Mouse (Mus musculus): ENCODE data around the gene Mia3.
"Not testable (repeated sequence)": the region's sequence is repeated elsewhere in the genome, so short reads cannot be mapped to it uniquely, and the experiment has no call there.

The Mia3 gene

DNA sequence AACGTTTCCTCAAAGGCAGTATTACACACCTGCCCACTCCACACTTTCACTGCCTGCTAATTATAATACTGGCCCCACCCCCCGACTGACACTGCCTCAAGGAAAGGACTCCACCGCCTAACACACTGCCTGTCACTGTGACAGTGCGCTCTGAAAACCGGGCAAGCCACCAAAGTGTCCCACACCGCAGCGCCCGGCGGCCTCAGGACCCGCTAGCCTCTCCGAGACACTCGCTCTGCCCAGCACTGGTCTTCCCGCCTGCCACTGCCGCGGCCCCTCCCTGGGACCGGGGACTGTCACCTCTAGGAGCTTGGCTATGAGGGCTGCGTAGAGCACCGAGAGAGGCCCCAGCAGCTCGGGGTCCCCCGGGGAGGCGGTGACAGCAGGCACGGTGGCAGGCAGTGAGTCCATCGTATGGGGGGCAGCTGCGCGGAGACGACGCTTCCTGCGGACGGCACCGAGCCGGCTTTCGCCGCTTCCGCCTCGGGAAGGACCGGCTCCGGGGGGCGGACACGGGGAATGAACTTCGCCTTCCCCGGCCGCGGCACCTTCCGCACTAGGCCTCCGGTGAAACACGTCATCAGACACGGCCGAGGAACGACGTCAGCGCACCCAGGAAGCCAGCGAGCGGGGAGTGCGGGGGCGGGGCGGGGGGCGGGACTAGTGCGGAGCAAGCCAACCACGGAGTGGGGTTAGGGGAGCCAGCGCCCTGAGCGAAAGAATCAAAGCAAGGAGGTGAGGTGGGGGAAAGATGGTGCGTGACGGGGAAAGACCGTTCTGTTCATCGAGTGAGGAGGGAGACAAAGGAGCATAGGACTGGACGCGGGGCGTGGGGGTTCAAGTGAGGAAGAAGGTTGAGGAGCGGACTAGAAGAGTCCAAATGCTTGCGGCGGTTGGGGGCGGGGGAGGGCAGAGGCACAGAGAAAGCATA is 24.2 kb downstream of the Mia3 start:
- peak; percentile 93 for DNase-seq

- DNase-seq, result not testable (repeated sequence)
Observed at GRCm38 (mm10) chr1:183342902-183343301, 26.5 kb downstream of the Mia3 start.

DNA sequence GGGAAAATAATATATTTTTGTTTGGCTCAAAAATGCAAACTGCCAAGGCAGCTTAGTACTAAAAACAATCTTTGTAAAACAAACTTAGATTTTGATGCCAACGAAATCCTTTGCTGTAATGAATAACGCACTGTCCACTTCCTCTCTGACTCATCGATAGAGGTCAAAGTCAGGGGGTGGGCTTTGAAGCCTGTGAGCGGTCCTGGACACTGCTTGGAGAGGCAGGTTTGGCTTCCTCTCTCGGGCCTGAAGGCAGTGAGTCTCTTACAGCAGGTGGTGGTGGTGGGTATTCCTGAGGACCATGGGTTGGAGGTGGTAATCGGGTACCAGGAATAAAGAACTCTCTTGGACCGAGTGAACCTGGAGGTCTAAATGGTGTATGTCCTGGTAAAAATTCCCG is 42.2 kb downstream of the Mia3 start:
- DNase-seq, result no peak

GRCm38 (mm10) chr1:183324433-183324832 is 44.9 kb downstream of the Mia3 start:
- DNase-seq, result no peak

DNA sequence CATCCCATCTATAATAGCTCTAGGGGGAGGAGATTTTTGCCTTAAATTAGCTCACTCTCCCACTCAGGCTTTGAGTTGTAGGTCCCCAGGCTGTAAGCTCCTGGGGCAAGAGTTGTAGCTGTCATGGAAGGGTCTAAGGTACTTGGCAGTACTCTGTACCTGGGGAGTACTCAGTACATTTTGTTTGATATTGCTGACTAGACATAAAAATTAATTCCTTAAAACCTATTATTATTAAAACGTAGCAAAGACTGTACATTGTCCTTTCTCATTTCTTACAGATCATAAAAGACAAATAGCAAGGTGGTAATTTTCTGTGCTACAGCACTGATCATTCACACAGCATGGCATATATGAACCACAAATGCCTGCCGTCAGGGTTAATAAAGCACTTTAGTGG is 45.4 kb downstream of the Mia3 start:
- no peak for DNase-seq

- DNase-seq, result not testable (repeated sequence)
Observed at GRCm38 (mm10) chr1:183322496-183322895, 46.9 kb downstream of the Mia3 start.

- DNase-seq, result no peak
Observed at GRCm38 (mm10) chr1:183320708-183321107, 48.6 kb downstream of the Mia3 start.

GRCm38 (mm10) chr1:183315783-183316182 is 53.6 kb downstream of the Mia3 start:
- DNase-seq, result peak; percentile 54

GRCm38 (mm10) chr1:183312076-183312475 is 57.3 kb downstream of the Mia3 start:
- no peak for DNase-seq

DNA sequence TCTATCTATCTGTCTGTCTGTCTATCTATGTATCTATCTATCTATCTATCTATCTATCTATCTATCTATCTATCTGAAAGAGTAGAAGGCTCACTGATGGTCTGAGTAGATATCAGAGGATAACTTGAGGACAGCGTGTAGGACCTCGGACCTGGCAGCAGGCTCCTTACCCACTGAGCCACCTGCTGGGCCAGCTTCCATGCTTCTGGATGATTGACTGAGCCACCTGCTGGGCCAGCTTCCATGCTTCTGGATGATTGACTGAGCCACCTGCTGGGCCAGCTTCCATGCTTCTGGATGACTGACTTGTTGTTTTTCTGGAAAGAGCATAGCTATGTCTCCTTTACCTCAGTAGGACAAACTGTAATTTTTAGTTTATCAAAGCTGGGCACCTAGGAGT is 59.8 kb downstream of the Mia3 start:
- not testable (repeated sequence) for DNase-seq

DNA sequence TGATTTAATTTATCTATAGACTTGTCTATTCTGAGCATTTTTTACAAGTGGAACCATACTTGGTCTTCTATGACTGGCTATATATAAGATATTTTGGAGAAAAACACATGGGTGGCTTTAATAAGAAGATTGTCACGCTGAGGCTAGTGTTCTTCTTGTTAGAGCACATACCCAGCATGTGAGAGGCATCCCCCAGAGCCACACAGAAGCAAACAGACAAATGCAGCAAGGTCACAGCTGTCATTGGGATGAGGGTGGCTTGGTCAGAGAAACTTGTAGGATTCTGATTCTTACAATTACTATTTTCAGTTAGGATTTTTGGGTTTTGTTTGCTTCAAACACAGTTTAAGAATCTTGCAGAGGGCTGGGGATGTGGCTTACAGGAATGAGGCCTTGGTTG is 60.9 kb downstream of the Mia3 start:
- no peak for DNase-seq

- DNase-seq, result no peak
Observed at GRCm38 (mm10) chr1:183307555-183307954, 61.8 kb downstream of the Mia3 start.

GRCm38 (mm10) chr1:183299161-183299560 is 70.2 kb downstream of the Mia3 start:
- DNase-seq, result peak; percentile 86

GRCm38 (mm10) chr1:183297886-183298489 is 71.4 kb downstream of the Mia3 start:
- DNase-seq, result peak; percentile 37

GRCm38 (mm10) chr1:183297473-183297885 is 71.9 kb downstream of the Mia3 start:
- peak; percentile 72 for DNase-seq

GRCm38 (mm10) chr1:183296877-183297383 is 72.4 kb downstream of the Mia3 start, which contains the start of gene Brox:
Gene Brox, minus strand, starts transcription at chr1:183297269.
- peak; percentile 99 for DNase-seq

DNA sequence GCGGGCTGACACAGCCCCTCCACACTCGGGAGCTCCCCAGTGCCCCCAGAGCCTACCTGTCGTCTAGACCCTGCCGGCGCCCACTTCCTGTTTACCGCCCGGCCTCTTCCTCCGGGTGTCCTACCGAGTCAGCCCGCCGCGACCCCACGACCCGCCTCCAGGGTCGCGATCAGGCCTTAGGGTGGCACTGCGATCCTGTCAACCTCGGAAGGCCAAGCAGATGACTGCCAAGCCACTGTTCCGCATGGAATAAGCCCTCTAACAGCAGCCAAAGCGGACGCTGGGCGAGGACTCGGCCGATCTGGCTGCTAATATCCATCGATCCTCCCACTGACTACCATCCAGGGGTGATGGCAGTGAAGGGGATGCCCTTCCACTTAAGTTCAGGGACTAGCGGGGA is 72.9 kb downstream of the Mia3 start, which contains the start of gene Aida:
Gene Aida, plus strand, starts transcription at position 126 of the 400 bp plus-strand sequence.
- DNase-seq, result peak; percentile 84

GRCm38 (mm10) chr1:183289576-183289975 is 79.8 kb downstream of the Mia3 start:
- no peak for DNase-seq

- DNase-seq, result no peak
Observed at GRCm38 (mm10) chr1:183288351-183288750, 81.0 kb downstream of the Mia3 start.
